Mouse (Mus musculus): ENCODE data around the gene Tmem81. TPM values are rescaled to one million over a fixed set of nuclear protein-coding genes. Genes with fewer than 3 reads are reported as not detected.

The Tmem81 gene
- polyA plus RNA-seq, 1 experiment: 0.69 TPM

GRCm38 (mm10) chr1:132540701-132541100, 34.7 kb downstream of the Tmem81 start:
- no peak for TF ChIP-seq GATA1 (IDR thresholded peaks at IDR 0.05; ENCODE audit: low read length)

GRCm38 (mm10) chr1:132541171-132541823, 35.3 kb downstream of the Tmem81 start:
- no peak for TF ChIP-seq GATA1 (IDR thresholded peaks at IDR 0.05; ENCODE audit: low read length)

- TF ChIP-seq GATA1 (IDR thresholded peaks at IDR 0.05; ENCODE audit: low read length): no peak
These were observed 36.0 kb downstream of the Tmem81 start for GRCm38 (mm10) chr1:132541824-132542599.

GRCm38 (mm10) chr1:132542762-132543306, 36.8 kb downstream of the Tmem81 start, which contains the start of gene Cntn2:
Gene Cntn2 (minus strand): TSS chr1:132543256.
- TF ChIP-seq GATA1 (IDR thresholded peaks at IDR 0.05; ENCODE audit: low read length): no peak

GRCm38 (mm10) chr1:132543789-132544188, 37.8 kb downstream of the Tmem81 start:
- no peak for TF ChIP-seq GATA1 (IDR thresholded peaks at IDR 0.05; ENCODE audit: low read length)

- no peak for TF ChIP-seq GATA1 (IDR thresholded peaks at IDR 0.05; ENCODE audit: low read length)
These were observed 52.0 kb downstream of the Tmem81 start for GRCm38 (mm10) chr1:132557901-132558631.

Other genes starting within 250 kb of the Tmem81 start
- gene Klhdc8a, start 207.6 kb upstream of the Tmem81 start, polyA plus RNA-seq (2012): not detected in 2 replicates
- 0.02 TPM in 1 of 2 replicates, not detected in the other for gene Nuak2, start 190.1 kb upstream of the Tmem81 start, polyA plus RNA-seq (2012)
- 23.2 and 30.2 TPM in 2 replicates for gene Tmcc2, start 114.9 kb upstream of the Tmem81 start, polyA plus RNA-seq (2012)
- 5.1 and 6.9 TPM in 2 replicates for gene Dstyk, start 88.7 kb upstream of the Tmem81 start, polyA plus RNA-seq (2012)
- gene Rbbp5, start 28.9 kb upstream of the Tmem81 start, polyA plus RNA-seq (2012): 6.0 and 7.5 TPM in 2 replicates
- gene Cntn2, start 37.0 kb downstream of the Tmem81 start, polyA plus RNA-seq (2012): not detected in 2 replicates
- not detected in 2 replicates for gene Nfasc, start 235.6 kb downstream of the Tmem81 start, polyA plus RNA-seq (2012)